Mouse (Mus musculus) urinary bladder, adult 2 months (tissue): ENCODE measurements around the gene Gimd1. TPM values are rescaled to one million over a fixed set of nuclear protein-coding genes. Genes with fewer than 3 reads are reported as not detected.
A peak's percentile ranks its signal among the peaks of the same experiment; 100 is the strongest.

Experiments used
- DNase-seq: peaks from one replicate; pipeline ENCODE4 v3.0.0; 2022; ENCODE audit warnings: low spot score
- polyA plus RNA-seq: library from polyadenylated mRNA; depleted of rRNA; stranded (reverse); fragments of >200 nt; gene quantifications from 2 replicates; pipeline ENCODE4 v1.2.3, GENCODE M21; 2012; rRNA removed

Gene Gimd1
- not detected in 2 replicates for polyA plus RNA-seq

DNA sequence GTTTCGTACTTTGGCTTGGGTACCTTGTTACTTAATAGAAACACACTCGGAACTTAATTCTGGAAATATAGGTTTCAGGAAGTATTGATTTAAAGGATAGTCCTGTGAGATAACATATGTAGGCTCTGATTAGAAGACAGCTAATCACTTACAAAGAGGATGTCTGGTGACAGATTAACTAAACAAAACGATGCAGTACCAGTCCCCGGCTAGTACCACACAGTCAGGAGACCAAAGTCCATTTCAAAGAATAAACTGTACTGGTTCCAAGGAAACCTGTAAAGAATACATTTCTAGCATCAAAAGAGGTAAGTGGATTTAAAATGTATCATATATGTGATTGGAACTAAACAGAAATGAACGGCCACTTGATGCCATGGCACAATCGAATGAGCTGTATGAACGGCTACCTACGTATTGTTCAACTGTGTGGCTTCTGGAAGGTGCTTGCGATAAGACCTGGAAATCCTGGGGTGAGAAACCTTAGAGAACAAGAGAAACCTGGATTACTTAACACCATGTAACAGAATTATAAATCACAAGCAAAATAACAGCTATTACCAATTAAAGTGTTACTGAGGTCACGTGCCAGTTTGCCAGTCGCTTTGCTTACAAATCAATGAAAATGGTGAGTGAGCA lies at the start of gene Gimd1:
Gimd1 (plus strand) TSS at position 220 of the 639 bp plus-strand sequence.
- DNase-seq: no peak

DNA sequence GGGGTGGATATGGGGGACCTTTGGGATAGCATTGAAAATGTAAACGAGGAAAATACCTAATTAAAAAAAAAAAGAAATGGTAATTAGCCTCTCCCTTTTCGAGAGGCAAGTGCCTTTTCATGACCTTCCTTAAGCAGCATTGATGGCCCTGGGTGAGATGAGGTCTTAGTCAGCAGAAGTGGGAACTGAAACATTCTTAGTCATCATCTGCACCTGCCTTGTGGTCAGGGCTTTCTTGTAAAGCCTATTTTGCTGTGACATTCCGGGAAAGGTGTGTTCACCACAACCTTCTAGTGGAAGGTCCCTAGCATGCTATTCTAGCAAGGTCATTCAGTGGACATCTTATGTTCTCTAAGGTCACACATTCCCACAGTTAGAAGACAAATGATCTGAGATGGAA lies 48.4 kb upstream of the Gimd1 start:
- no peak for DNase-seq

DNA sequence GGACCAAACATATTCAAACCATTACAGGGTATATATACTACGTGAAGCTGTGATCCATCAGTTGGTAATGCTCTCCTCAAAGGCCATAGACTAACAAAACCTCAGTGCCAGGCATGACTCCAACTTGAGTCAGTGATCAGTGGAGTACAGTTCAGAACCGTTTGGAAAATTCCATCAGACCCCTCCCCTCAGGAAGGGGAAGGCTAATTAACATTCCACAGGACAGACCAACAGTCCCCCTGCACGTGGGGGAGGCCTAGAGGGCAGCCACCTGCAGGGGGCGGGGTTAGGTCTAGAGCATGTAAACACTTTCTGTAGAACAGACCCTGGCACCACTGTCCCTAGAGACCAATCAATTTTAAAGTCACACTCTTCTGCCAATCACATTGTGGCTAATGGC lies 47.3 kb upstream of the Gimd1 start:
- DNase-seq: no peak

DNA sequence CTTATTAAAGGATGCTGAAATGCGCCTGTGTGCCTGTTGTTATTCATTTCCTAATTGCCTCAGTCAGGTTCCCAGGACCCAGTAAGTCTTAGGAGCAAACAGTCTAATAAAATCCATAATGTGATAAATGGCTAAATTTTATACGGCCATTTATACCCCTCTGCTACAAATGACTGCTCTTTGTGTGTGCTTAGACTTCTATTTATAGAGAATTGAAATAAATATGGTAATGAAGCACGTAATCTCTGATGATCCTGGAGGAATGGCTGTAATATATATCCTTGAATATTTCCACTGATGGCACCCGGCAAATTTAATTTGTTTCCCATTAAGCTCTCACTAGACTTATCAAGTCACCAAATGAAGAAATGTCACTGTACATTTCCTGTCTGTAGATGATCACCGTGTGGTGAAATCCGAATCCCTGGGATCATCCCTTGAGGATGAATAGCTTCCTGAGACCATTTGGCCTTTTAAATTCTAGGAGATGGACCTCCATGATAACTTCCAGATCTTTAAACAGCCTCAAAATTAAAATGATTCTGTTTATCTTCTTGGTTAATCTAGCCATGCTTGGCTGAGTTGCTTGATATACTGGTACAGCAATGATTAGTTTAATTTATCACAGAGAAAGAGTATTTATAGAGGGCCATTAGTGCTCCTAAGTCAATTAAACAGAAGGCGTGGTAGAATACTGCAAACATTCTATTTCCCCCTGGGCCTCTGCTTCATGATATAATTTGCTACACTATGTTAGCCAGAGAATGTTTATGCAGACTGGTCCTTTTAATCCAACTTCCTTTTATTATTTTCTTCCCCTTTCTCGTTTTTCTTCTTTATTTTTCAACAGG lies 44.3 kb upstream of the Gimd1 start:
- no peak for DNase-seq

DNA sequence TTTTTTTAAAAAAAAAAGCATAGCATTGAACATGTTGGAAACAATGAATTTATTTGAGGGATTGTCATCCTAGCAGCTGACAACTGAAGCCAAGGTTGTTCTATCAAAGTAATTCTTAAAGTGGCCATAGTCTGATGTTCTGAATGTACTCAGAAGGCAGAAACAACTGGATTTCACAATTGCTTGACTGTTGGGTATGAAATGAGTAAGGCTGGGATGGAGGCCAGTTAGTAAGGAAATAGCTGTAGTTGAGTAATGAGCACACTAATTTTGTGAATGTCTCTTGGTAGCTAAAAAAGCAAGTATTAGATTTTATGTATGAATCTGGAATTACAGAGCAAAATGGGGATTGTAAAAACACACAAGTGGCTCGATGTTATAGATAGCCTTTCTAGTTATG lies 41.5 kb upstream of the Gimd1 start:
- DNase-seq: no peak

DNA sequence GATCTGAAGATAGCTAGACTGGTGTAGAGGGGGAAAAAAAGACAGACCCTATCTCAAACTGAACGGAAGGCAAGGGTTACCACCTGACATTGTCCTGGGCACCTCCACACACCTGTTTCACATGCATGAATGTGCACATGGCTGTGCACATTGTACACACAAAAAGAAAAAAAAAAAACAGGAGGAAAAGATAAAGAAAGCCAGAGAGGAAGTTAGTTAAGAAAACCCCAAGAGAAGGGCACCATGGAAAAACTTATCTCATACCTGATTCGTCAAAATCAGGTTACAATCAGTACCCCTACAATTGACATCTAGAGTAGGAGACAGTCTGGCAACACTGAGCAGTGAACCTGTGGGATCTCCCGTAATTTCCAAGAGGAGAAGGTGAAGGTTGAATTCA lies 39.6 kb upstream of the Gimd1 start:
- DNase-seq: no peak

DNA sequence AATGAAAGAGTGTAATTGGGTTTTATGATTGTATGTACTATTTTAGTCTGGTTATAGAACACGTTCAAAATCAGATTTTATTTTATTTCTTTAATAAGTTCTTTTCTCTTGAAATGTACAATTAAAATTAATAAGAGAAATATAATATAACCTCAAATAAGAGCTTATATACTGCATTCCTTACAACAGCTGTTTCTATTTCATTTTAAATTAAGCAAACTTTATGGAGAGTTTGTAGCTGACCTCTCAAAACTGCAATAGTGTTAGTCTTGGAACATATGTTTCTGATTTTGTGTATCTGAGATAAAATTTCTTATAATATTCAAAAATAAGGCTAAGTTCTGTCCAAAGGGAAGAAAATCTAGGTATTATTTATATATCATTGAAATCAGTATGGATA lies 39.0 kb upstream of the Gimd1 start:
- DNase-seq: no peak

DNA sequence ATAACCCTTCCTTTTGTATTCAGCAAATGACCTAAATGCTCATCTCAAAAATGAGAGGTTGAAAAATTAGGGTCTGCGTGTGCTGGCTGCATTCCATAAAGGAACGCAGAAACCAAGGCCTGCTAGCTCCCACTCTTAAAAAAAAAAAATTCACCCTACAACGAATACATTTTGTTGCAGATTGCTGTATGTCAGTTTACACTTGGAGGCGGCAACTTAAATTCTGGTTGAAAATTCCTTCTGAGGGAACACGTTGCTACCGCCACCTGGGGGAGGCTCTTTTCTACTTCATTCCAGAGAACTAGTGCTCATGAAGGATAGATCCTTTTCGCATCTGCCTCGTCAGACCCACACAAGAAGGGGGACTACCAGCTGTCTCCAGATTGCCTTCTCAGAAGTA lies 879 bp upstream of the Gimd1 start:
- no peak for DNase-seq

DNA sequence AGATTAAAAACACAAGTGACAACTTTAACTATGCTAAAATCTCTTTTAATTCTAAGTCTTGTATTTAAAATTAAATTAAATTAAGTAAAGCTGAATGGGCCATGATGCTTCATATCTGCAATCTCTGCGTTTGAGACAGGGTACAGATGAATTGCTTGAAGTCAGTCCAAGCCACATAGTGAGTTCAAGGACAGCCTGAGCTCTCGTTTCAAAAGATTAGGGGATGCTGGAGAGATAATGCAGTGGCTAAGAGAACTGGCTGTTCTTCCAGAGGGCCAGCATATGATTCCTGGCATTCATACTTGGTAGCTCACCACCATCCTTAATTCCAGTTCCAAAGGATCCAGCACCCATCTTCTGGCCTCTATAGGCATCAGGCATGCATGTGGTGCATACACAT lies 3.6 kb downstream of the Gimd1 start:
- DNase-seq: no peak

DNA sequence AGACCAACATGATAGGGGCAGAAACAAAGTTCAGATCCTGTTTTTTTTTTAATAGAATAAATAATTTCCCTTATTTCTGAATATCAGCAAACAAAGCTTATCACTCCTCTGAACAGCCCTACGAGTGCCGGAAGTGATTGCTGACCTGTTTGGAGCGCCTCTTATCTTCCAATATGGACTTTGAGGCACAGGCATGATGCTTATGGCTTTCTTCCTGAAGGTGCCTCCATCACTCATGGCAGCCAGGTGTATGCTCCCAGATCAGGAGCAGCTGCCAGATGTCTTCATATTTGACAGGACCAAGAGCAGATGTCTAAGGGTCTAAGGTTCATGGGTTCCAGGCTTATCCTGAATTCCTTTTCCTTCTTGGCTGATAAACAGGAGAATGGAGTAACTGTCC lies 7.5 kb downstream of the Gimd1 start:
- no peak for DNase-seq

DNA sequence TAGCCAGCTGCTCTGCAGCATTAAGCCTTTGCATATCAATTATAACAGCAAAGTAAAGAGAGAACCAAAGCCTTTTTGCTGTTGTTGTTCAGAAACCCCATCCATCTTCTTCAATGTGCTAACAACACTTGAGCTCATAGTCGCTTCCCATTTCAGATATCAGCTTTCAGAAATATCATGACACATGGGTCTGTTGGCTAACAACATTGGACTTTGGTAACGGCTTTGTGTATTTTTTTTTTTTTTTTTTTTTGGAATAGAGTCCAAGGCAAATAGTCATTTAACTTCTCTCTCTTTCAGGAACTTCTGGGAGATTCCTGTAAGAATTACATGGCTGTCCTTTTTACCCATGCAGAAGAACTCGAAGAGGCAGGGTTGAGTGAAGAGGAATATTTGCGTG lies 14.5 kb downstream of the Gimd1 start:
- no peak for DNase-seq

DNA sequence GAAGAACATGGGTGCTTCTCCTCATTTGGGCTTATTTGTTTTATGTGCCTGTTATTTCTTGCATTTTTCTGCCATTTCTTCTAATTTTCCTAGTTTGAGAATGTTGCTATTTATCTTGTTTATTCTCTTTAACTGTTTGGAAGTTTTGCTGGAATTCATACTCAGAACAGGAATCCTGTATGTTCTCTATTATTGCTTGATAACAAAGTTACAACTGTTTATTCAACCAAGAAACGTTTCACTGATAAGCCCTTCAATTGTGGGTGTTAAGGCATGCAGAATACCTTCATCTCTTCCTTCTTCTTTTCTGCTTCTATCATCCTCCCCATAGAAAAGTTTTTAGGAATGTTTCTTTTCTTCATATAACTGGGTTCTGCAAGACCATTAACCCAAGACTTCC lies 17.2 kb downstream of the Gimd1 start:
- no peak for DNase-seq

DNA sequence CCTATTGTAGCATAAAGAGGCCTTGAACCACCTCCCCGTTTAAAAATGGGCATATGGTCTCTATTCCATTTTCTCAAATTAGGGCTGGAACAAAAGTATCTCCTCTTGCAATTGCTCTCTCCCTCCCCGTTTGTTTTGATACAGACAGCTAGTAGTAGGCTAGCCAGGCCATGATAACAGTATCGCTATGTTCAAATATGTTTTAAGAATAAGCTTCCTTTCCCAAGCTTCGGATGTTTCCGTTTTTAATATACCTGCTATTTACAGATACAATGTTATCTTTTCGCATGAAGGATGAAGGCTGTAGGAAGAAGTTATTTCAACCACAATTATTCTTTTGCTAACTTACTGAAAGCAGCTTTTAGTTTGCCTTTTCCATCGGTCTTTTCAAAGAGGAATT lies 19.7 kb downstream of the Gimd1 start:
- no peak for DNase-seq

DNA sequence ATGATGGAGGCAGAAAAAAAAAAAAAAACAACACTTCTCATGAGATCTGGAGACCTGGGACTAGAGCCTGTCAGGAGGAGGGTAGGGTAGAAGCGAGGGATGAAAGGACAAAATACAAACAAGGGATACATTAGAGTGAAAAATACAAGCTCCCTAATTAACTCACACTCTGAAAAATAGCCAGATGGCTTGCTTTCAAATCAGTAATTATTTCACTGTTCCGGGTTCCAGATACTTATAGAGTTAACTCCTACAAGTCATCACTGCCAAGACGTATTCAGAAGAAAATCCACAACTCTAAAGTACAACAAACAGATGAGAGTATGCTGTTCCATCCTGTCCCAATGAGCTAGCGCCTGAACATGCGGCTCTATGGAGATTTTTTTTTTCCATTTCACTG lies 20.6 kb downstream of the Gimd1 start:
- no peak for DNase-seq

DNA sequence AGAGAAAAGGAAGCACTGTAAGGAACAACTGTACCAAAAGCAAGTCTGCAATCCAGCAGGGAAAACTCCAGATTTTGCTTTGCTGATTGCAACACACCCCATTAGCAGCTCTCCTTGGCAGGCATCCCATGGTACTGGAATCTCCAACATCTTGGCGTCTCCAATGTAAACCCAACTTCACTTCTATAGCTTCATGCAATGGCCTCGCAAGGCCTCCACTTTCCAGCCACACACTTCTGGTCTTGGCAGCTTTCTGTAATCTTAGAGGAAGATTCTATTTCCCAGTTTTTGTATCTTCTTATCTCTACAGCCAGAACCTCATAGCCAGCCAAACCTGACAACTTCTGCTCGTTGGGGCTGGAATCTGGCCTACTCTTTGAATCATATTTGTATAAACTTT lies 22.2 kb downstream of the Gimd1 start:
- DNase-seq: no peak

DNA sequence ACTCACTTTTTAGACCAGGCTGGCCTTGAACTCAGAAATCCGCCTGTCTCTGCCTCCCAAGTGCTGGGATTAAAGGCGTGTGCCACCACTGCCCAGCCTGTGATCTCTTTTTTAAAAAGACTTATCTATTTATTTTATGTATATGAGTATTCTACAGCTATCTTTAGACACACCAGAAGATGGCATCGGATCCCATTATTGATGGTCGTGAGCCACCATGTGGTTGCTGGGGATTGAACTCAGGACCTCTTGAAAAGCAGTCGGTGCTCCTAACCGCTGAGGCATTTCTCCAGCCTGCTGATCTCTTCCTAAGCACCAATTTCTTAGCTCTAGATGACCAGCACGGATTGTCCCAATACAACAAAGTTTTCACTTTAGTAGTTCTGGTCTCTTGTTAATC lies 24.3 kb downstream of the Gimd1 start:
- DNase-seq: no peak

DNA sequence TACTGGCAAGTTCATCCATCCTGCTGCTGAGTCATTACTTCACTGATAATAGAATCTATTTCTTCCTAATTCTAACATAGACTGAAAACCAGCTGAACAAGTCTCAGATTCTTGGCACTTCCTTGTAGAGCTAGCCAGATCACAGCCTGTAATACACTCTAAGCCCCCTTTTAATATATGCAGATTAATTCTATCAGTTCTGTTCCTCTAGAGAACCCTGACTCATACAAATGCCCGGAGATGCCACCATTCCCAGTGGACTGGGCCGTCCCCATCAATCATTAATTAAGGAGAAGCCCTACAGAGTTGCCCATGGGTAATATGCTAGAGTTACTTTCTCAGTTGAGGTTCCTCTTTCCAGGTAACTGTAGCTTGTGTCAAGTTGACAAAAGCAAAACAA lies 26.3 kb downstream of the Gimd1 start:
- DNase-seq: no peak

DNA sequence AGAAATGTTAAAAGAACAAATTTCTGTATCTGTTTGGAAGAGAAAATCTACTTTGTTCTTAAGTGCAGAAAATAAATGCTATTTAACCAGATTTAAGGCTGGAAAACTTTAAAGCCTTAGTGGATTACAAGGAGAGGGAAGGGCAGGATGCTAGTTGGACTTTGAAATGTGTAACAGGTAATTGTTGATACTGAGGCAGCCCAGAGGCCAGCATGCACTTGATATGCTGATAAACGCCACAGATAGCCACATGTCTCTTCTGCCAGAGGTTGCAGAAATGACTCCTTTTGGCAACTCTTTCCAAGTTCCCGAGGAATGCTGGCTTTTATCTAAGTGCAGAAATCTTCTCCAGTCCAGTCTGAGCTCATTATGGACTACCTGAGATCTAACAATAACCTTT lies 47.9 kb downstream of the Gimd1 start:
- DNase-seq: no peak

DNA sequence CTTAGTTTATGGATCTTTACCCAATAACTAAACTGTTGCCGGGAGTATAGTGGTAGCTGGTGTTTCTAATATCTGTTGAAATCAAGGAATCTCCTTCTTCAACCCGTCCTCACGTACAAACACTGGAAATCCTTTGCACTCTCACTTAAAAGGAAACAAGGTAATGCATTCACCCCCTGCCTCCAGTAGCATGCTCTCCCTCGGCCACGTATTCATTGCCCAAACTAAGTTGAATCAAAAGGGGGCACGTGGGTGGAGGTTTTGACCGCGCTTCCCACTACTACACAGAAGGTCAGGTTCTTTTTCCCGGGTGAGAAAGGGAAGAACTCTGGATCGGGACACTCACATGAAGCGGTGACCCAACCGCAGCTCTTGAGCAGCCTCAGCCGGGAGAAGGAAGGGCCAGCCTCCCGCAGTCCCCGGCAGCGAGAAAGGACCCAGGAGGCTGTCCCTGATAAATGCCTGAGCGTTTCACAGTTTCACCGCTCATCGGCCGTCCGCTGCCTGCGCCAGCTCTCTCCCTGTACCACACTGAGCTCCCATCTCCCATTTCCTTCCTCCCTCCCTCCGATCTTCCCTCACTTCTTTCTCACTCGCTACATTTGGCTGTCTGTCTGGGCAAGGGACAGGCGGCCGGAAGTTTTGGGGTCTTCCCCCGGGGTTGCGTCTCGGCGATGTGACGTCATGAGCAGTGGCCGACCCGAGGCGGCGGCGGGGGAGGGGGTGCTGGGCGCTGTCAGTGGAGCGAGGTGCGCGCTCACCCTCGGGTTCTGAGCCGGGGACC lies 54.0 kb downstream of the Gimd1 start, which contains the start of gene Tbck:
Tbck (plus strand) TSS at position 698 of the 784 bp plus-strand sequence.
- DNase-seq: peak; percentile 93

DNA sequence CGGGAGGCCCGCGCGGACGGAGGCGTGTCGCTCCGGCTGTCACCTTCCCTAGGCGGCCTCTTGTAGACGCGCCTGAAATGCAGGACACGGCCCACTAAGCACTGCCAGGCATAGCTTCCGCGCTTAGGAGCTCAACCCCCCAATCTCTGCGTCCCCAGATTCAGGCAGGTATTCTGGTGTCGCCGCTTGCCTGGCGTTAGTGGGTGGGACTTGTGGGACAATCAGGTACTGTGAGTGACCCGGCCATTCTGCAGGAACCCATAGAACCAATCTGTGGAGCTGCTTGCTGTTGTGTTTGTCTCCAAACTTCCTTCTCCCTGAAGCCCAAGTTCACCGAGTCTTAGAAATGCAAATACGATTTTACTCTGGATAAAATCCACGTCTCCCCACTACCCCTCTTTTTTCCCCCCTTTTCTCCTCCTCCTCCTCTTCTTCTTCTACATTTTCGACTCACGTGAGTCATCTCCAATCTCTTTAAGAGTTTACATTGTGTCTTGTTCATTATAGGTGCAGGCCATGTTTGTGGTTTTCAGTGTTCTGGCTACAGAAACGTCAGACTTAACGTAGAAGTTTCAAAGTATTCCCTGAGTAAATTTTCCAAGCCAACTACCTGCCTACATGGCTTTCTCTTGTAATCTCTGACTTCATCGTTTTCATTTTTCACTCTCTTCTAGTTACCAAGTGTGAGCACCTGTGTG lies 54.8 kb downstream of the Gimd1 start, which contains the start of gene Aimp1:
Aimp1 (minus strand) TSS at position 140 of the 698 bp plus-strand sequence.
- no peak for DNase-seq
